In the genomic region with DNA sequence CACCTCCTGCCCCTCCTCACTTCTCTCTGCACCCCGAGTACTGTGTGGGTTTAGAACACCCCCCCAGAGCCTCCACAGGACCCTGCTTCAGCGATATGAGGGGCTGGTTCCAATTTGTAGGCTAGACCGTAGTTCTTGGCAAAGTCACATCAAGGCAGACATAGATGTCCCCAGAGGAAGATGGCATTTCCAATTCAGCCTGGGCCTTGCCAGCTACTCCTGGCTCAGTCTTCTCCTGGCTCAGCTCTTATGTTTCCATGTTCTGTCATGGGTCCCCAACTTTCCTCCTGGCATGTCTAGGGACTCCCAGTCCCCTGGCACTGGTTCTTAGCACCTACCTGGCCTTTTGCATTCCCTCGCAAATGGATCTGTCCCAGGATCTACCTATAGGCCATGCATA, we compare ENCODE assay signal across 17 mouse cellular contexts.
"Had no signal": no experiment of that assay in that cellular context is flagged by ENCODE, and none has a peak within 500 bp of the region (broad histone marks: within the 10 kb centered on the region; RNA-seq: fewer than 3 reads in every experiment).

No protein-coding gene starts in this region.

- H3K27ac ChIP-seq: kidney, postnatal 0 days; layer of hippocampus, adult 2 months; limb, embryonic 12.5 days; limb, embryonic 15.5 days; liver, embryonic 14.5 days; macrophage; midbrain, embryonic 12.5 days; midbrain, embryonic 15.5 days; neural tube, embryonic 12.5 days; neural tube, embryonic 15.5 days had no signal

- DNase-seq: layer of hippocampus, adult 9-11 months; liver, postnatal 0 days; lung, embryonic 14.5 days; right cerebral cortex, adult 18-20 months; right cerebral cortex, postnatal 25 days; thymus, adult 18-20 months; thymus, postnatal 36 days had no signal

- H3K27me3 ChIP-seq: limb, embryonic 12.5 days; limb, embryonic 15.5 days; midbrain, embryonic 15.5 days had no signal

- H3K4me3 ChIP-seq: layer of hippocampus, adult 2 months; limb, embryonic 12.5 days; limb, embryonic 15.5 days; midbrain, embryonic 12.5 days; midbrain, embryonic 15.5 days; neural tube, embryonic 12.5 days; neural tube, embryonic 15.5 days had no signal
